8 mouse cellular contexts compared by ENCODE assay signal in genomic region chr12:85532613-85533460, GRCm38 (mm10). TPM values are rescaled to one million over a fixed set of nuclear protein-coding genes. Genes with fewer than 3 reads are reported as not detected.
A peak's percentile ranks its signal among the peaks of the same experiment; 100 is the strongest.
DNase-seq lines count a peak whose midpoint lies in the region; ATAC-seq lines count a peak whose summit lies in the region.

No protein-coding gene starts in this region.

- no peak overlapping the region for H3K4me3 ChIP-seq in heart, embryonic 14.5 days (ENCODE audit: control insufficient read depth in 1 of 2, insufficient read depth in 1 of 2, low read depth in 1 of 2, low read length in 2 of 2)
- no peak overlapping the region for H3K4me3 ChIP-seq in limb, embryonic 15.5 days

- no peak overlapping the region for H3K4me2 ChIP-seq in heart, embryonic 14.5 days (ENCODE audit: low read length)
- H3K4me2 ChIP-seq in limb, embryonic 15.5 days: no peak overlapping the region

- WGBS in heart, embryonic 14.5 days: 36% methylated on average over 14 of the region's 14 CpGs
- WGBS in limb, embryonic 15.5 days: 45% methylated on average over 14 of the region's 14 CpGs

- no peaks in the 10 kb centered on the region for H3K27me3 ChIP-seq in heart, embryonic 14.5 days (ENCODE audit: control insufficient read depth, insufficient read depth, low read length)
- H3K27me3 ChIP-seq in limb, embryonic 15.5 days: no peaks in the 10 kb centered on the region

- 0 out of 2 replicates have a peak, but pooled peaks have one; percentile 39 for ATAC-seq in heart, embryonic 14.5 days (ENCODE audit: insufficient number of reproducible peaks, insufficient read depth, low FRiP score, low read depth)
- peak; percentile 67; the same call in 1 of the 2 replicates for ATAC-seq in limb, embryonic 15.5 days (ENCODE audit: insufficient number of reproducible peaks, low FRiP score, low TSS enrichment, low read depth)
- no peak; the same call in 1 of the 2 replicates for ATAC-seq in frontal cortex, adult (ENCODE audit: low TSS enrichment)

- H3K27ac ChIP-seq in heart, embryonic 14.5 days (replicated peaks in 1 of 2; ENCODE audit: control insufficient read depth in 1 of 2, insufficient read depth in 1 of 2, low read depth in 2 of 2, low read length in 2 of 2): peak overlapping the region in 1 of 2 experiments; percentile 23; a peak in 1 of 4 replicates
- H3K27ac ChIP-seq in limb, embryonic 15.5 days: peak overlapping the region; percentile 77

- H3K36me3 ChIP-seq in heart, embryonic 14.5 days (ENCODE audit: control insufficient read depth, insufficient read depth, low read length): no peaks in the 10 kb centered on the region
- H3K36me3 ChIP-seq in limb, embryonic 15.5 days: no peaks in the 10 kb centered on the region

- intact Hi-C loops in left cerebral cortex, postnatal 25 days (cut with DNase I): no loop called here

- DNase-seq in left cerebral cortex, postnatal 25 days (ENCODE audit: low spot score in 2 of 2): peak; percentile 39 to 47
- DNase-seq in left cerebral cortex, adult 8-10 months (ENCODE audit: low spot score in 2 of 2): no peak
- DNase-seq in adrenal gland, postnatal 14 days: peak; percentile 78
- peak; percentile 69 to 75 for DNase-seq in spleen, postnatal 36 days (ENCODE audit: low spot score in 2 of 2)
- DNase-seq in right cerebral cortex, postnatal 14 days: no peak

- H3K9ac ChIP-seq in heart, embryonic 14.5 days (ENCODE audit: low read length): no peak overlapping the region
- H3K9ac ChIP-seq in limb, embryonic 15.5 days: no peak overlapping the region

- no peaks in the 10 kb centered on the region for H3K9me3 ChIP-seq in heart, embryonic 14.5 days (ENCODE audit: control insufficient read depth, low read length)
- no peaks in the 10 kb centered on the region for H3K9me3 ChIP-seq in limb, embryonic 15.5 days

- peaks cover 4 to 14% of the 10 kb centered on the region in 2 experiments; a peak in 3 of 4 replicates for H3K4me1 ChIP-seq in heart, embryonic 14.5 days (ENCODE audit: control insufficient read depth in 2 of 2, insufficient read depth in 2 of 2, low read length in 2 of 2)
- peaks cover 11% of the 10 kb centered on the region for H3K4me1 ChIP-seq in limb, embryonic 15.5 days

RNA-seq across cellular contexts. Expression of gene Fos, which starts 59.1 kb away (rescaled TPM):
- 10 to 100 TPM; 47.2 to 55.9 TPM for total RNA-seq in left cerebral cortex, postnatal 25 days (2021)
- total RNA-seq in left cerebral cortex, adult 8-10 months (2022): 10 to 100 TPM in 3 of 4 experiments, 1 to 10 TPM in 1; 5.8 to 37.3 (median 25.8) TPM
- total RNA-seq in adrenal gland, postnatal 14 days (2021): 11.8 and 39.6 TPM in 2 replicates
- polyA plus RNA-seq in heart, embryonic 14.5 days (2014; fragmentation: Nextera tagmentation; extraction: Ambion mirVana): 3.8 and 4.0 TPM in 2 replicates
- 38.8 and 48.3 TPM in 2 replicates for polyA plus RNA-seq in limb, embryonic 15.5 days (2015; fragmentation: Nextera tagmentation; extraction: Ambion mirVana)

Comparison
In these comparisons a context has a peak if more than half of its experiments do, and no peak if none do; other contexts are left out.
1. DNase-seq: peak in left cerebral cortex, postnatal 25 days (2 of 2), adrenal gland, postnatal 14 days (single experiment) and spleen, postnatal 36 days (2 of 2); none in left cerebral cortex, adult 8-10 months (0 of 2) and right cerebral cortex, postnatal 14 days (single experiment).